Mouse (Mus musculus): ENCODE measurements at regions not wholly inside any gene's neighbourhood (a gene's known extent, or its start where the extent isn't known, plus 50 kb on each side); places are given as distances from the start of the nearest gene placed in this dataset.

DNA sequence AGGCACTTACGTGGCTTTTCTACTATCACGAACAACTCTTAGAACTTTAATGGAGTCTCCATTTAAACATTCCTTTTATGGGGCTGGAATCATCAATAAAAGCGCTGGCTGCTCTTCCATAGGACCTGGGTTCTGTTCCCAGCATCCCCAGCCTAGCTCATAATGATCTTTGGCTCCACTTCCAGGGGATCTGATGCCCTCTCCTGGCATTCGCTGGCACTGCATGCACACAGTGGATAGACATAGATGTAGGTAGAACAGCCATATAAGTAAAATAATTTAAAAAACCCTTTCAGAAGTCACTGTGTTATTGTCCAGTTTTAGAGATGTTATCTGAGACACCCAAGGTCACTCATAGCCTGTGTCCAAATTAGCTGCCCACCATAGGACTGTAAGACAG, 216.4 kb upstream of the Csf3r start:
- H3K27me3 ChIP-seq (replicated peaks; ENCODE audit: control insufficient read depth, insufficient read depth, low read length), result no peaks in the 10 kb centered on the region
- ATAC-seq, result no peak
- no peak overlapping the region for H3K4me2 ChIP-seq (replicated peaks; ENCODE audit: low read depth)
- WGBS, result 89% methylated on average over 4 of the region's 4 CpGs
- H3K4me1 ChIP-seq (replicated peaks; ENCODE audit: control insufficient read depth, insufficient read depth, low read length), result no peaks in the 10 kb centered on the region
- no peaks in the 10 kb centered on the region for H3K9me3 ChIP-seq (ENCODE audit: control insufficient read depth)
- H3K36me3 ChIP-seq (ENCODE audit: control insufficient read depth, insufficient read depth), result no peaks in the 10 kb centered on the region
- no peak for TF ChIP-seq CTCF (IDR thresholded peaks at IDR 0.05; ENCODE audit: low read depth)
- H3K9ac ChIP-seq (ENCODE audit: low read depth, low read length), result no peak overlapping the region
- no peak overlapping the region for H3K4me3 ChIP-seq (ENCODE audit: low read depth, low read length)
- no peak overlapping the region for H3K27ac ChIP-seq (ENCODE audit: low read depth, low read length)

DNA sequence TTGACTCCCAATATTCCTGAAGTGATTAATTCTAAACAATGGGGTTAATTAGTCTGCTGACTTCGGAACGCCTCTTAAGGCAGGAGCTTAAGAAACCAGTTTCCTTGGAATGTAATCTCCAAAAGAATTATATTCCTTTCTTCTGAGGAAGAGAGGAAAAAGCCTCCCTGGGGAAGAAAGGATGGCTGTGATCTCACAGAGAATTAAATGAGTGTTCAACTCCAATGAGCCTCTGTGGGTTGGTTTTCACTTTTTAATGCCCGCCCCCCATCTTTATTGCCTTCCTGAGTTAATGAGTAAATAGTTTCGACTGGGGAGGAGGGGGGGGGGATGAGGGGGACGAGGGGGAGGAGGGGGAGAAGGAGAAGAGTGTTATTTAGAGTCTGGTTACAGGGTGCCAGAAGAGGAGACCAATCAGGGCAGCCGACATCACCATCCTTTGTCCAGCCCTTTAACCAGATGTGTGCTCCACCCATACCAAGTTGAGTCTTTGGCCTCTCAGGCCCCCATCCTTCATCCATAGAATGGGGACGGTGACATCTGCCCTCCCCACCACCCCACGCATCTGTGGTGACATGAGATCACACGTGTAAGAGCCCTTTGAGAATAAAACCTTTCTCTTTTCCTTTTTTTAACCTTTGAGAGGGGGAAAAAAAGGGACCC, 214.8 kb upstream of the Csf3r start:
- TF ChIP-seq CTCF (IDR thresholded peaks at IDR 0.05; ENCODE audit: low read depth), result no peak
- WGBS, result 18% methylated on average over 9 of the region's 9 CpGs
- no peak overlapping the region for H3K4me3 ChIP-seq (ENCODE audit: low read depth, low read length)
- H3K27ac ChIP-seq (ENCODE audit: low read depth, low read length), result no peak overlapping the region
- H3K4me1 ChIP-seq (replicated peaks; ENCODE audit: control insufficient read depth, insufficient read depth, low read length), result no peaks in the 10 kb centered on the region
- H3K9me3 ChIP-seq (ENCODE audit: control insufficient read depth), result no peaks in the 10 kb centered on the region
- H3K4me2 ChIP-seq (replicated peaks; ENCODE audit: low read depth), result no peak overlapping the region
- ATAC-seq, result no peak
- H3K27me3 ChIP-seq (replicated peaks; ENCODE audit: control insufficient read depth, insufficient read depth, low read length), result no peaks in the 10 kb centered on the region
- no peaks in the 10 kb centered on the region for H3K36me3 ChIP-seq (ENCODE audit: control insufficient read depth, insufficient read depth)
- H3K9ac ChIP-seq (ENCODE audit: low read depth, low read length), result no peak overlapping the region

DNA sequence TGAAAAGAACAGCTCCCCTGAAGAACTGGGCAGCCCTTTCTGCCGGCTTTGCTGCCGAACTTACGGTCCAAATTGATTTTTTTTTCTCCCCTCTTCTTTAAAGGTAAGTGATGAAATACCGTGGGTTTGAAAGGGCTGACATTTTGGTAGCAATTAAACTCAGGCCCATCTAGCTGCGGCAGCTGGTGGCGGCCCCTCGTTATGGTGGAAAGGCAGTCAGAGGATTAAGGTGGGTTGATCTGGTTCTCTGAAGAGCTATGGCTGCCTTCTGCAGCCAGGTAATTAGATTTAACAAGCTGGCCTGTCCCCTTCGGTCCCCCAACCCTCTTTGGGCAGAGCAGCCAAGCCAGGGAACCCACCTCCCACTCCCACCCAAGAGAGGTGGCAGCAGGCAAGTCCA, 214.1 kb upstream of the Csf3r start:
- H3K27ac ChIP-seq (ENCODE audit: low read depth, low read length), result no peak overlapping the region
- no peaks in the 10 kb centered on the region for H3K9me3 ChIP-seq (ENCODE audit: control insufficient read depth)
- no peaks in the 10 kb centered on the region for H3K4me1 ChIP-seq (replicated peaks; ENCODE audit: control insufficient read depth, insufficient read depth, low read length)
- TF ChIP-seq CTCF (IDR thresholded peaks at IDR 0.05; ENCODE audit: low read depth), result no peak
- no peaks in the 10 kb centered on the region for H3K36me3 ChIP-seq (ENCODE audit: control insufficient read depth, insufficient read depth)
- H3K9ac ChIP-seq (ENCODE audit: low read depth, low read length), result no peak overlapping the region
- no peak for ATAC-seq
- 57% methylated on average over 8 of the region's 8 CpGs for WGBS
- H3K27me3 ChIP-seq (replicated peaks; ENCODE audit: control insufficient read depth, insufficient read depth, low read length), result no peaks in the 10 kb centered on the region
- H3K4me2 ChIP-seq (replicated peaks; ENCODE audit: low read depth), result no peak overlapping the region
- no peak overlapping the region for H3K4me3 ChIP-seq (ENCODE audit: low read depth, low read length)

DNA sequence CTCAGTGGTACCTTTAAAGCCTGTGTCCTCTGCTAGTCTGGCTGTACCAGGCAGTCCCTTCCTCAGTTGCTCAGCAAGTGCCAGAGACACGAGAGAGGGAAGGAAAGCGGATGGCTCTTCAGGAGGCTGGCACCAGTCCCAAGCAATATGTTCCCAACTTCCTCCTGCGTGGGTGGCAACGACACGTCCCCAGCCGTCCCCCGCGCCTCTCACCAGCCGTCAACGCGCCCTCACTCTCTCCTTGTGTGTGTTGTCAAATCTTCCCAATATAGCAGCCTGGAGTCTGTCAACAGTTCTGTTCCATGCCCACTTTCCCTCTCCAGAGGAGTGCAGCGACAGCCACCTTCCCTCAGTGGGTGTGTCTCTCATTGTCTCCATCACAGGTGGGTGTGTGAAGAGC, 210.0 kb upstream of the Csf3r start:
- Histone ChIP-seq H3K27ac (ENCODE audit: low read depth, low read length) (no peak overlapping the region), H3K4me2 (replicated peaks; ENCODE audit: low read depth) (no peak overlapping the region), H3K4me1 (replicated peaks; ENCODE audit: control insufficient read depth, insufficient read depth, low read length) (no peaks in the 10 kb centered on the region), H3K4me3 (ENCODE audit: low read depth, low read length) (no peak overlapping the region), H3K9ac (ENCODE audit: low read depth, low read length) (no peak overlapping the region), H3K9me3 (ENCODE audit: control insufficient read depth) (no peaks in the 10 kb centered on the region), H3K27me3 (replicated peaks; ENCODE audit: control insufficient read depth, insufficient read depth, low read length) (0 out of 2 replicates have a peak, but pooled peaks cover 2% of the 10 kb centered on the region), H3K36me3 (ENCODE audit: control insufficient read depth, insufficient read depth) (no peaks in the 10 kb centered on the region)
- ATAC-seq, result no peak
- no peak for TF ChIP-seq CTCF (IDR thresholded peaks at IDR 0.05; ENCODE audit: low read depth)
- 70% methylated on average over 12 of the region's 12 CpGs for WGBS

DNA sequence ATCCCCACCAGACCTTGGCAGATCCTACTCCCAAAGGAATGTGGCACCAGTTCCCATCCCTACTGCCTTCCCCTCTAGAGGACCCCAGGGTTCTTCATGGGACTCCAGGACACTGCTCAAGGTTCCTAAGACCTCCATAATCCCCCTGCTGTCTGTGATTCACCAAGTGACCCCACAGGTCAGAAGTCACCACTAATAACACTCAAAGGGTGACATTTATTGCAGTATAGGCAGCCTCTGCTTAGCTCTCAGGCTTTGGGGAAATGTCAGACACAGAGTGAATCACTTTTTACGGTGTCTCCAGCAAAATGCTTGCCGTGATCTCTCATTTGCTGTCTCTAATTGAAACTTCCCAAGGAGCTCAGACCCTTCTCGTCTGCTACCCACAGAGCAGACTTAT, 209.1 kb upstream of the Csf3r start:
- H3K27ac ChIP-seq (ENCODE audit: low read depth, low read length), result no peak overlapping the region
- H3K4me1 ChIP-seq (replicated peaks; ENCODE audit: control insufficient read depth, insufficient read depth, low read length), result no peaks in the 10 kb centered on the region
- H3K27me3 ChIP-seq (replicated peaks; ENCODE audit: control insufficient read depth, insufficient read depth, low read length), result 0 out of 2 replicates have a peak, but pooled peaks cover 2% of the 10 kb centered on the region
- no peak overlapping the region for H3K4me2 ChIP-seq (replicated peaks; ENCODE audit: low read depth)
- no peak for ATAC-seq
- no peak for TF ChIP-seq CTCF (IDR thresholded peaks at IDR 0.05; ENCODE audit: low read depth)
- H3K9ac ChIP-seq (ENCODE audit: low read depth, low read length), result no peak overlapping the region
- no peaks in the 10 kb centered on the region for H3K9me3 ChIP-seq (ENCODE audit: control insufficient read depth)
- H3K4me3 ChIP-seq (ENCODE audit: low read depth, low read length), result no peak overlapping the region
- no peaks in the 10 kb centered on the region for H3K36me3 ChIP-seq (ENCODE audit: control insufficient read depth, insufficient read depth)
- WGBS, result 36% methylated on average over 3 of the region's 3 CpGs

- 44% methylated on average over 3 of the region's 3 CpGs for whole genome bisulfite sequencing
- Histone ChIP-seq H3K4me2 (replicated peaks; ENCODE audit: low read depth) (no peak overlapping the region), H3K27me3 (replicated peaks; ENCODE audit: control insufficient read depth, insufficient read depth, low read length) (no peaks in the 10 kb centered on the region), H3K27ac (ENCODE audit: low read depth, low read length) (no peak overlapping the region), H3K4me3 (ENCODE audit: low read depth, low read length) (no peak overlapping the region), H3K36me3 (ENCODE audit: control insufficient read depth, insufficient read depth) (no peaks in the 10 kb centered on the region), H3K9ac (ENCODE audit: low read depth, low read length) (no peak overlapping the region), H3K9me3 (ENCODE audit: control insufficient read depth) (no peaks in the 10 kb centered on the region), H3K4me1 (replicated peaks; ENCODE audit: control insufficient read depth, insufficient read depth, low read length) (no peaks in the 10 kb centered on the region)
- no peak for ATAC-seq
- no peak for TF ChIP-seq CTCF (IDR thresholded peaks at IDR 0.05; ENCODE audit: low read depth)
These were observed 199.8 kb upstream of the Csf3r start for GRCm38 (mm10) chr4:125824525-125824924.

DNA sequence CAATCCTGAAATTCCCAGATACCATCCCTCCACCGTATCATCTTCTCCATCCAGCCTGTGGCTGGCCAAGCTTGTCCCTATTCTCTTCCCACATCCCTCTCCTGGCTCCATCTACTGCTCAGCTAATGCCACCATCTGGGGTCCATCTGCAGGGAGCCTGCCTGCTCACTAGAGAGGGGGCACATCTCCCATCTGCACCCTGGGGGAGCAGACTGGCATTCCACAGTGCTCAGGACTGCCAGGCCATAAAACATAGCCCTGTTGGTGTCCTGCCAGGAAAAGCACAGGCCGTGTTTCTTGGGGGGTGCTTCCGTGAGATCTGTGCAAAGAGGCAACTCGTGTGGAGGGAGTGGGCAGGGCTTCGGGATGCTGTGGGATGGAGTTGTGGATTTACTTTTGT, 197.9 kb upstream of the Csf3r start:
- H3K4me2 ChIP-seq (replicated peaks; ENCODE audit: low read depth), result no peak overlapping the region

More for the DNA sequence above, 197.9 kb upstream of the Csf3r start:
- Histone ChIP-seq H3K4me3 (ENCODE audit: low read depth, low read length) (no peak overlapping the region), H3K27ac (ENCODE audit: low read depth, low read length) (no peak overlapping the region), H3K27me3 (replicated peaks; ENCODE audit: control insufficient read depth, insufficient read depth, low read length) (no peaks in the 10 kb centered on the region), H3K4me1 (replicated peaks; ENCODE audit: control insufficient read depth, insufficient read depth, low read length) (no peaks in the 10 kb centered on the region), H3K9ac (ENCODE audit: low read depth, low read length) (no peak overlapping the region), H3K9me3 (ENCODE audit: control insufficient read depth) (no peaks in the 10 kb centered on the region), H3K36me3 (ENCODE audit: control insufficient read depth, insufficient read depth) (no peaks in the 10 kb centered on the region)
- TF ChIP-seq CTCF (IDR thresholded peaks at IDR 0.05; ENCODE audit: low read depth), result no peak
- no peak for ATAC-seq
- 74% methylated on average over 5 of the region's 5 CpGs for WGBS

Measured in intestine, postnatal 0 days (tissue).